Mouse (Mus musculus): Measurements from ENCODE around the gene Kcnmb4. TPM values are rescaled to one million over a fixed set of nuclear protein-coding genes. Genes with fewer than 3 reads are reported as not detected.

The Kcnmb4 gene
- 9.4 and 10.5 TPM in 2 replicates for polyA plus RNA-seq (2015; fragmentation: Nextera tagmentation; extraction: Ambion mirVana)

DNA sequence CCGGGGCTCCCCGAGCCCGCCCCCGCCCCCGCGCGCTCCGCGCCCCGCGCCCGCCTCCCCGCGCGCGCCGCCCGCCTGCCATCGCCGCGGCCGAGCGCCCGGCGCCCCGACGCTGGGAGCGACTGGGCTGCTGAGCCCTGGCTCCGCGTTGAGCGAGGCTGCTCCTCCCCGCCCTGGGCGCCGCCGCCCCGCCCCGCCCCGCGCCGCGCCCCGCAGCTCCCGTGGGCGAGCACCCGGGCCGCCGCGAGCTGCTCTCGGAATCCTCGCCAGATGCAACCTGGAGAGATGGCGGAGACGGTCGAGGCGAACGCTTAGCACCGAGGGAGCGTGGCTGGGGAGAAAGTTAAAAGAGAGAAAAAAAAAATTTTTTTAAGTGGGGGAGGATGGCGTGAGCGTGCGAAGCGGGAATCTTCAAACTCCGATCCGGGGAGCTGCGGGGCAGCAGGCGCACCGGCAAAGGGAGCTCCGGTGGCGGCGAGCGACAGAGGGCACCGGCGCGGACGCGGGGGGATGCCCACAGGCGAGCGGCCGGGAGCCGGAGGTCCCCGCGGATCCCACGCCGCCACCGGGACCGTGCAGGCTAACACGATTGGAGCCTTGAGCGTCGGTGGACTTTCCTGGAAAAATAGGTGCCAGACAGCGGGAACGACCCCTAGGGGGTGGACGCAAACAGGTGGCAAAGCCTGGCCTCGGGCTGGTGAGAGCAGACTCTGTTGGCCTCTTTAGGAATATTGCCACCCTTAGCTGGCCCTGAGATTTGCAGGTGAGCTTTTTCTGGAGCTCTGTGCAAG, at the start of gene Kcnmb4:
TSS of gene Kcnmb4 (minus strand) at position 120 of the 791 bp plus-strand sequence.
- Histone ChIP-seq H3K4me1 (peaks cover 15% of the 10 kb centered on the region), H3K27ac (peak within 1 kb of the TSS; percentile 61), H3K9me3 (no peaks in the 10 kb centered on the region), H3K36me3 (no peaks in the 10 kb centered on the region), H3K4me3 (peak within 1 kb of the TSS; percentile 68), H3K4me2 (peak within 1 kb of the TSS; percentile 96), H3K27me3 (no peaks in the 10 kb centered on the region), H3K9ac (peak within 1 kb of the TSS; percentile 66)
- ATAC-seq (ENCODE audit: insufficient number of reproducible peaks, low FRiP score, low TSS enrichment, low read depth) = peak; percentile 74
- WGBS = under 1% methylated on average over 69 of the region's 92 CpGs

DNA sequence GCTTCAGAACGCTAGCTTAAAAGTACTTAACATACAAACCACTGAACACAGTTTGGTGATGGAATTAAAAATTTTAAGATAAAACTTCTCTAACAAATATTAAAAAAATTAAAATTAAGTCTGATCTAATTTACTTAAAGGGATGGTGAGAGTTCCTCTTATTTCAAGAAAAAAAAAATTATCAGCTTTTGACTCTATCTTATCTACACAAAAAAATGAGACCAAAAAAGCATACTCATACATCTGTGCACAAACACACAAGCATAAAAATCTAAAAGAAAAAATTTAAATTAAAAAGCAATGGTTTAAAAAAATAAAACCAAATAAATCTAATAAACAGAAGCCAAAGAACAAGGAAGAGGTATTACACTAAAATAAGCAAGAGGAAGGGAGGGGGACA, 45.9 kb upstream of the Kcnmb4 start:
- Histone ChIP-seq H3K4me1 (no peaks in the 10 kb centered on the region), H3K9me3 (no peaks in the 10 kb centered on the region), H3K36me3 (no peaks in the 10 kb centered on the region), H3K4me2 (no peak overlapping the region), H3K27ac (no peak overlapping the region), H3K27me3 (no peaks in the 10 kb centered on the region), H3K9ac (no peak overlapping the region), H3K4me3 (no peak overlapping the region)
- WGBS = 83% methylated on average over 1 of the region's 1 CpGs
- no peak for ATAC-seq (ENCODE audit: insufficient number of reproducible peaks, low FRiP score, low TSS enrichment, low read depth)

DNA sequence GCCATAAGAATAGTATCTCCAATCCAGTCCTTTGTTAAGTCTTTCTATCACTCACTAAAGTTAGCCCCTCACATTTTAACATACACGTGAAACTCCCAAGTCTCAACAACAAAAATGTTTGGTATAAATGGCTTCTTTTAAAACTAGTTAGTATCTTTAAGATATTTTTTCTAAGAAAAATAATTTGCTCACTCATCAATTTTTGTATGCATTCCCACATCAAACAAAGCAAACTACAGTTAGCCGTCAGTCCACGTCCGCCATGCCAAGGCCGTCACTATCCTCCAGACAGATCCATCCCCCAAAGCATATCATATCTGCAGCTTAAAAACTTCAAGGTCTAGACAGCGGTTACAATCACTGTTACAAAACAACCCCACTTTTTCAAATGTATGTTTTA, 41.9 kb upstream of the Kcnmb4 start:
- Histone ChIP-seq H3K27me3 (no peaks in the 10 kb centered on the region), H3K9ac (no peak overlapping the region), H3K27ac (no peak overlapping the region), H3K4me1 (no peaks in the 10 kb centered on the region), H3K4me2 (no peak overlapping the region), H3K4me3 (no peak overlapping the region), H3K36me3 (peaks cover 5% of the 10 kb centered on the region; the same call in 1 of the 2 replicates), H3K9me3 (no peaks in the 10 kb centered on the region)
- ATAC-seq (ENCODE audit: insufficient number of reproducible peaks, low FRiP score, low TSS enrichment, low read depth) = no peak
- 90% methylated on average over 6 of the region's 6 CpGs for WGBS

DNA sequence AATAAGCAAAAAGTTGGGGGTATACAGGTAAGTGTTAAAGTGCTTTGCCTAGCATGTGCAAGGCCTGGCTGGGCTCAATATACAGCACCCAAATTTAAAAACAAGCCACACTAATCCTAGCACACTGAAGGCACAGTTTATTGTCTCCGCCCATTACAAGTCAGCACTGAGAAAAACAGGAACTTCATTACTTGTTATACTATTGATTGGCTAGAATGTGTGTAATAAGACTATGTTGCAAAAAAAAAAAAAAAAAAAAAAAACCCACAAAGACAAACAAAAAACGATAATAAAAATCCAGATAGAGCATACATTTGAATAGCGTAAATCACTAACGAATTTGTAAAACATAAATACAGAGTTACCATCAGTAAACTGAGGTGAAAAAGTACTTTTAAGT, 41.5 kb upstream of the Kcnmb4 start:
- Histone ChIP-seq H3K9me3 (no peaks in the 10 kb centered on the region), H3K4me3 (no peak overlapping the region), H3K9ac (no peak overlapping the region), H3K27ac (no peak overlapping the region), H3K4me1 (no peaks in the 10 kb centered on the region), H3K4me2 (no peak overlapping the region), H3K36me3 (peaks cover 5% of the 10 kb centered on the region; the same call in 1 of the 2 replicates), H3K27me3 (no peaks in the 10 kb centered on the region)
- no peak for ATAC-seq (ENCODE audit: insufficient number of reproducible peaks, low FRiP score, low TSS enrichment, low read depth)
- 92% methylated on average over 4 of the region's 4 CpGs for WGBS

DNA sequence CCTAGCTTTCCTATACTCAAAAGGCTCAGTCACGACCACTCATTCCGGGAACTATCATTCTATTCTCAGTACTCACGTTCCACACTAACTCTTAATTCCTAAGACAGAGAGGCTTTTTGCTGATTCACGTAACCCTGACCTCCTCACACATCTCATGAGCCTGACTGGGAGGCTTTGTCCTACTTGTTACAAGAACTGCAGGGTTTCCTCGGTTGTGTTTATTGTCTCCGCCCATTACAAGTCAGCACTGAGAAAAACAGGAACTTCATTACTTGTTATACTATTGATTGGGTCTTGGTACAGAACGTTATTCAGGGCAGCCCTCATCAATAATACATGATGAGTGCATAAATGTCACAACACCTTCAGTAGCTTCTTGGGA, 39.6 kb upstream of the Kcnmb4 start:
- no peak overlapping the region for H3K4me2 ChIP-seq
- no peaks in the 10 kb centered on the region for H3K4me1 ChIP-seq
- ATAC-seq (ENCODE audit: insufficient number of reproducible peaks, low FRiP score, low TSS enrichment, low read depth) = no peak
- 74% methylated on average over 7 of the region's 7 CpGs for WGBS
- no peaks in the 10 kb centered on the region for H3K9me3 ChIP-seq
- H3K36me3 ChIP-seq = peaks cover 5% of the 10 kb centered on the region; the same call in 1 of the 2 replicates
- H3K27me3 ChIP-seq = no peaks in the 10 kb centered on the region
- no peak overlapping the region for H3K27ac ChIP-seq
- H3K9ac ChIP-seq = no peak overlapping the region
- H3K4me3 ChIP-seq = no peak overlapping the region

DNA sequence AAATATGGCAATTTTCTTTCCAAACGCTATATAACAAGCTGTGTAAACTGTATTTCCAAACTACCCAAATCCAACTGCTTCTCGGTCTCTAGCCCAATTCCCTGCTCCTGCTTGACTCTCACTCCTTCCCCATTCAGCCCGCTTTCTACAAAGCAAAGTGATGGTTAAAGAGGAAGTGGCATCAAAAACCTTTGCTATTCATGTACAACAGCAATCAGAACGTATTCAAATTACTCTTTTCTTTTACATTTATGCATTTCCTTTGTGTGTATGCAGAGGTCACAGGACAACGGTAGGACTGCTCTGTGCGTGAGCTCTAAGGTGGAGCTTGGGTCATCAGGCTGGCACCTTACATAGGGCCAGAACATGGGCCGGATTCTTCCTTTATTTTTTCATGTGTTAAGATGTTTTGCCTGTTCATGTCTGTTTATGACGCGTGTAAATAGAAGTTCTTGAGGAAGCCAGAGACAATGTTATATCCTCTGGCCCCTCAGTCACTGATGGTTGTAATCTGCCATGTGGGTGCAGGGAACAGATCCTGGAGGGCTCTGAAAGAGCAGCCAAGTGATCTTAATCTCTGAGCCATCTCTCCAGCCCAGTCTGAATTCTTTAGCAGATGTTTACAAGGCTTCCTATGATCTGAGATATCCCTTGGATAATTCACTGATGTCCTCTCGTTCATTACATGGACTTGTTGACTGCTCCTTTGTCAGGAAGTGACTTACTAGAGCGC, 39.0 kb upstream of the Kcnmb4 start:
- Histone ChIP-seq H3K4me1 (no peaks in the 10 kb centered on the region), H3K4me2 (no peak overlapping the region), H3K27ac (no peak overlapping the region), H3K27me3 (no peaks in the 10 kb centered on the region), H3K9ac (no peak overlapping the region), H3K9me3 (no peaks in the 10 kb centered on the region), H3K36me3 (peaks cover 5% of the 10 kb centered on the region; the same call in 1 of the 2 replicates), H3K4me3 (no peak overlapping the region)
- ATAC-seq (ENCODE audit: insufficient number of reproducible peaks, low FRiP score, low TSS enrichment, low read depth) = no peak
- 90% methylated on average over 11 of the region's 11 CpGs for WGBS

DNA sequence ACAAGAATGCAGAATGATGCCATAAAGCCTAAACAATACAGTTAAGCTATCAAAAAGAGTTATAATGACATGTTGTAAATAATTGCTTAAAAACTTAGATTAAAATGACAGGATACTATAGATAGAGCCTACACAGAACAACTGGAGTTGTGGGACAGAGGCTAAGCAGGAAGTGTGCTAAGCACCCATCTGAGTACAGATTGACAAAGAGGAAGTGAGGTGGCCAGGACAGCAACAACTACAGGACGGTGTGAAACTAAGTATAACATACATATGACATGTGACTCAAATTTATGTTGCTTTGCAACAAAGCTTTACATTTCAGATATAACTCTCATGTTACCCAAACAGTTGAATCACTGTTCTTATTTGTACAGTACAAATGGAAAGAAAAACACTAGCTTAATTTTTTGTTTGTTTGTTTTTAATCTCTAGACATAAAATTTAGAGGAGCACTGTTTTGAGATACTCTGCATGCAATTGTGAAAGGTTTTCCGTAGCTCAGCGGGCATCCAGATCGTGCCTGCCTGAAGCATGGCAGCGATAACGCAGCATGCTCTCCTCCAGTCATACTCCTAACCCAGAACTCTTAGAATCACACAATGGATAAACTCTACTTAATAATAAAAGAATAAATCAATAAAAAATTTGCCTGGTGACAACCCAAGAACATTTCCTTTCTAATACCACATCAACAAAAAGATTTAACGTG, 31.8 kb upstream of the Kcnmb4 start:
- H3K9ac ChIP-seq = no peak overlapping the region
- H3K4me2 ChIP-seq = no peak overlapping the region
- no peak overlapping the region for H3K27ac ChIP-seq
- no peak for ATAC-seq (ENCODE audit: insufficient number of reproducible peaks, low FRiP score, low TSS enrichment, low read depth)
- no peaks in the 10 kb centered on the region for H3K9me3 ChIP-seq
- no peaks in the 10 kb centered on the region for H3K4me1 ChIP-seq
- 84% methylated on average over 7 of the region's 7 CpGs for WGBS
- no peaks in the 10 kb centered on the region; the same call in 1 of the 2 replicates for H3K36me3 ChIP-seq
- no peak overlapping the region for H3K4me3 ChIP-seq
- no peaks in the 10 kb centered on the region for H3K27me3 ChIP-seq

DNA sequence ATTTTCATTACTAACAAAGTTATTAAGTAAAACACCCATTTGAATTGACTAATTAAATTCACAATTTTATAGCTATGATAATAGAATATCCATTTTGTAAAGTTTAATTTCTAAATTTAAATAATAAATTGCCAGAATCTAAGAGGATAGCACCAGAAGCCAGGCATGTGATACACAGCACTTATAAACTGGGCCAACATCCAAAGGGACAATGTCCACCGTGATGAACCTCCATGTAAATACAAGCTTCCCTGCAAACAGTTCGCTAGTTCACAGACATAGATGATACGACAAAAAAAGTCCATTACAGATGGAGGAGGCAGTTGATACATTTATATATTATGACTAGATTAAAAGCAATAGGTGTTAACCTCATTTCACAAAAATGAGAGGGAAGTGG, 19.1 kb upstream of the Kcnmb4 start:
- Histone ChIP-seq H3K4me2 (no peak overlapping the region), H3K27me3 (no peaks in the 10 kb centered on the region), H3K9ac (no peak overlapping the region), H3K27ac (no peak overlapping the region), H3K9me3 (no peaks in the 10 kb centered on the region), H3K36me3 (peaks cover 37% of the 10 kb centered on the region), H3K4me3 (no peak overlapping the region), H3K4me1 (no peaks in the 10 kb centered on the region)
- no peak for ATAC-seq (ENCODE audit: insufficient number of reproducible peaks, low FRiP score, low TSS enrichment, low read depth)
- 93% methylated on average over 3 of the region's 3 CpGs for WGBS

DNA sequence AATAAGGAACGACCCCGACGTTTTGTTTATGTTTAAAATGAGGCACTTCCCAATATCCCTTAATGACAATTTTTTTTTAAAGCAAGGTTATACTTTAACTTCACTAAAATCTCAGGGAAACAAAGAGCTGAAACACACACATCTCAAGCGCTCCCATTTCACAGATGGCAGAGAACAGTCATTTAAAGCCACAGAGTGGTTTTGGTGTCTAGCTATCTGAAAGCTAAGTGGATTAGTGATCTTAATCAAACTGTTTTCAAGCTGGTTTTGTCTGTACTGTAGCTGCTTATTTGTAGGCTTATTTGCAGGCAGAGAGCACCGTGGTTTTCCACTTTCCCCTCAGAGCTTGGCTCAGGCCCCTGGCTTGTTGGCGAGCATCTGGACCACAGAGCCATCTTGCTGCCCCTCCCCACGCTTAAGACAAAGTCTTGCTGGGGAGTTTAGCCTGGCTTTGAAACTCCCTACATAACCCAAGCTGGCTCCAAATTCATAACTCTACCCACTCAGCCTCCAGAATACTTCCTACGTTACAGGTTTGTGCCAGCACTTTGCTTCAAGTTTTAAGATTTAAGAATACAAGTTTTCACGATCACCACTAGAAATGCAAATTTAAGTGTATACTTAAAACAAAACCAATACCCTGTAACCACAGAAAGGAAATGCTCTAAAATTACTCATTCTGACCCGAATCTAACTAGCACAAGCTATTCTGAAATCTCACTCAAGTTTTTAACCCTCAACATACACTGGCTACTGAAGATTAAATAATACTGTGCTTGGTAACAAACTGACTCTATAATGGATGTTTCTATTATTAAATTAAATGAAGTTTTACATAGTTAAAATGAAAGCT, 13.4 kb upstream of the Kcnmb4 start:
- Histone ChIP-seq H3K9me3 (no peaks in the 10 kb centered on the region), H3K27ac (no peak overlapping the region), H3K4me3 (no peak overlapping the region), H3K27me3 (no peaks in the 10 kb centered on the region), H3K36me3 (peaks cover 36% of the 10 kb centered on the region), H3K4me1 (no peaks in the 10 kb centered on the region), H3K4me2 (no peak overlapping the region), H3K9ac (no peak overlapping the region)
- ATAC-seq (ENCODE audit: insufficient number of reproducible peaks, low FRiP score, low TSS enrichment, low read depth) = no peak
- WGBS = 69% methylated on average over 10 of the region's 10 CpGs

DNA sequence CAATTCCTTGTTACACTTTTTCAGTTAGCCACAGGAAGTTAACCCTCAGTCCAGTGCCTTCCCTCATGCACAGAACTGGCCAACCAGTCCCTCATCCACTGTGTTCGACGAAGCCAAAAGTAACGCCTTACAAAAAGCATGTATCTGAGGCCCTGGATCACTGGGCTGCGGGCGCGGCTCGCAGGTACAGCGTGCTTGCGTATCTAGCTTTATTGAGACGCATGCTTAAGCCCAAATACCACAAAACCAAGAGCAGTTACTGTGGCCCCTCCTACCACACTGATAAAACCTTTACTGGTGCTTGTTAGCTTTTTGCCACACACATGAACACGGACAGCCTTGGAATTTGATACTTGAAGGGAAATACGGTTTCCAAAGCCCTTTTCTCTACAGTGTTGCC, 8.2 kb upstream of the Kcnmb4 start:
- Histone ChIP-seq H3K9me3 (no peaks in the 10 kb centered on the region), H3K4me3 (no peak overlapping the region), H3K36me3 (peaks cover 27% of the 10 kb centered on the region), H3K4me1 (no peaks in the 10 kb centered on the region), H3K4me2 (no peak overlapping the region), H3K27ac (no peak overlapping the region), H3K27me3 (no peaks in the 10 kb centered on the region), H3K9ac (no peak overlapping the region)
- ATAC-seq (ENCODE audit: insufficient number of reproducible peaks, low FRiP score, low TSS enrichment, low read depth) = no peak
- WGBS = 72% methylated on average over 12 of the region's 12 CpGs

DNA sequence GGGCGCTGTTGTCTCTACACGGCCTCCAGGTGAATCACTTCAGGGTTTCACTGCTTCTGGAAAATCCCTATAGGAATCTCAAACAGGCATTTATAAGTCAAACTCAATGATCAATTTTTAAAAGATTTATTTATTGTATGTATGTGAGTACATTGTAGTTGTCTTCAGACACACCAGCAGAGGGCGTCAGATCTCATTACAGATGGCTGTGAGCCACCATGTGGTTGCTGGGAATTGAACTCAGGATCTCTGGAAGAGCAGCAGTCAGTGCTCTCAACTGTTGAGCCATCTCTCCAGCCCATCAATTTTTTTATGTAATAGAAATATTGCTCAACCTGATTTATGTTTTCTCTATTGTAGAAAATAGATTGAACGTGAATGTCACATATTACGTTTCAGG, 7.3 kb upstream of the Kcnmb4 start:
- no peak for ATAC-seq (ENCODE audit: insufficient number of reproducible peaks, low FRiP score, low TSS enrichment, low read depth)
- 87% methylated on average over 5 of the region's 5 CpGs for WGBS
- no peaks in the 10 kb centered on the region for H3K27me3 ChIP-seq
- H3K4me2 ChIP-seq = no peak overlapping the region
- H3K27ac ChIP-seq = no peak overlapping the region
- H3K9me3 ChIP-seq = no peaks in the 10 kb centered on the region
- no peaks in the 10 kb centered on the region for H3K4me1 ChIP-seq
- H3K4me3 ChIP-seq = no peak overlapping the region
- H3K36me3 ChIP-seq = peaks cover 21% of the 10 kb centered on the region
- no peak overlapping the region for H3K9ac ChIP-seq
